Mouse (Mus musculus) ovary, adult 2 months (tissue): ENCODE data around the gene Olfr828. TPM values are rescaled to one million over a fixed set of nuclear protein-coding genes. Genes with fewer than 3 reads are reported as not detected.

Experiments used
- polyA plus RNA-seq: library from polyadenylated mRNA; depleted of rRNA; stranded (reverse); fragments of >200 nt; gene quantifications from 2 replicates; pipeline ENCODE4 v1.2.3, GENCODE M21; 2012; rRNA removed

The Olfr828 gene
- not detected in 2 replicates for polyA plus RNA-seq

DNA sequence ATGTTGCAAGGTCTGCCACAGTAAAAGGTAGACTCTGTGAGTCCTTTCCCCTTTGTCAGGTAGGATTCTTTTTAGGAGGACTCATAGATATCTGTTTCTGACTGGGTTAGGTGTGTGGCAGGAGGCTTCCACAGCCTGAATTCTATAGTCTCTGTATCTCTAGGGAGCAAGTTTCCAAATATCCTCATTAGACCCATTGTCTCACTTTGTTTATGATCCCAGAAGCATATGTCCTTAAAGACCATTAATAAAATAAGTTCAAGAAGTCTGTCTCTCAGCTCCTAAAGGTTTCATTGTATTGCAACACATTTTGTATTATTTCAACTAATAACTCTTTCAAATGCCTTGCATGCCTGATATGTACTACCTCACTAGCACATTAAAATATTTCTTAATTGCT, at the start of gene Olfr828:
Gene Olfr828, minus strand, starts transcription at position 101 of the 400 bp plus-strand sequence.

GRCm38 (mm10) chr9:18854633-18855032, 35.3 kb upstream of the Olfr828 start, which contains the start of gene Olfr829:
Gene Olfr829, plus strand, starts transcription at chr9:18854933.

Other genes with a start within 250 kb of the Olfr828 start
- gene Muc16, start 145.0 kb downstream of the Olfr828 start, polyA plus RNA-seq = 1.8 and 3.0 TPM in 2 replicates
- not detected in 2 replicates for gene Olfr24, start 55.5 kb downstream of the Olfr828 start, polyA plus RNA-seq
- gene Olfr829, start 35.4 kb upstream of the Olfr828 start, polyA plus RNA-seq = not detected in 2 replicates
- not detected in 2 replicates for gene Olfr830, start 55.2 kb upstream of the Olfr828 start, polyA plus RNA-seq
- gene Olfr832, start 117.6 kb upstream of the Olfr828 start, polyA plus RNA-seq = not detected in 2 replicates
- gene Olfr834, start 168.5 kb upstream of the Olfr828 start, polyA plus RNA-seq = not detected in 2 replicates
- gene Olfr835, start 213.2 kb upstream of the Olfr828 start, polyA plus RNA-seq = not detected in 2 replicates